Mouse (Mus musculus) forebrain, embryonic 16.5 days (tissue): ENCODE data around the gene Patj. TPM values are rescaled to one million over a fixed set of nuclear protein-coding genes. Genes with fewer than 3 reads are reported as not detected.

Source experiments
- ATAC-seq: fragments of 200-750 bp; cut with Nextera tagmentation; 2 replicates; pipeline ENCODE4 v1.8.0; 2017; ENCODE audit warnings: mild to moderate bottlenecking, moderate library complexity
- H3K27ac ChIP-seq: fragments of 300-500 bp; sonication (generic); 2 replicates; pipeline ENCODE4 v1.5.1; 2014; ENCODE audit warnings: low read length, control low read depth
- H3K27me3 ChIP-seq: fragments of 300-500 bp; sonication (generic); replicated peaks from 2 replicates; pipeline ENCODE4 v1.6.1; 2014; ENCODE audit warnings: low read length; ENCODE audit not compliant: control insufficient read depth, insufficient read depth
- H3K36me3 ChIP-seq: fragments of 300-500 bp; sonication (generic); 2 replicates; pipeline ENCODE4 v1.6.1; 2014; ENCODE audit not compliant: control insufficient read depth, insufficient read depth
- H3K4me1 ChIP-seq: fragments of 300-500 bp; sonication (generic); replicated peaks from 2 replicates; pipeline ENCODE4 v1.6.1; 2014; ENCODE audit warnings: low read length; ENCODE audit not compliant: control insufficient read depth, insufficient read depth
- H3K4me2 ChIP-seq: fragments of 300-500 bp; sonication (generic); 2 replicates; pipeline ENCODE4 v1.6.1; 2014; ENCODE audit warnings: mild to moderate bottlenecking, low read length, control low read depth
- H3K4me3 ChIP-seq: fragments of 300-500 bp; sonication (generic); replicated peaks from 2 replicates; pipeline ENCODE4 v1.5.1; 2014; ENCODE audit warnings: mild to moderate bottlenecking, low read length, control low read depth
- H3K9ac ChIP-seq: fragments of 300-500 bp; sonication (generic); replicated peaks from 2 replicates; pipeline ENCODE4 v1.6.1; 2014; ENCODE audit warnings: low read depth, low read length, control low read depth
- H3K9me3 ChIP-seq: fragments of 300-500 bp; sonication (generic); 2 replicates; pipeline ENCODE4 v1.6.1; 2016; ENCODE audit warnings: low read length; ENCODE audit not compliant: control insufficient read depth
- WGBS: fragments of 180-500 bp; shearing (Covaris S2); extraction: QIAGEN DNeasy Blood & Tissue Kit; methylation state at CpG from one replicate; pipeline ENCODE4 v1.1.7; 2014; 5-methylcytosine and 5-hydroxymethylcytosine counted together
- polyA plus RNA-seq: library from polyadenylated mRNA; unstranded; fragments of >200 nt; fragmentation: Nextera tagmentation; extraction: Ambion mirVana; gene quantifications from 2 replicates; pipeline ENCODE4 v1.2.1, GENCODE M21; 2015

Gene Patj
- polyA plus RNA-seq, 1 experiment from 2014 or later = 5.9 TPM

DNA sequence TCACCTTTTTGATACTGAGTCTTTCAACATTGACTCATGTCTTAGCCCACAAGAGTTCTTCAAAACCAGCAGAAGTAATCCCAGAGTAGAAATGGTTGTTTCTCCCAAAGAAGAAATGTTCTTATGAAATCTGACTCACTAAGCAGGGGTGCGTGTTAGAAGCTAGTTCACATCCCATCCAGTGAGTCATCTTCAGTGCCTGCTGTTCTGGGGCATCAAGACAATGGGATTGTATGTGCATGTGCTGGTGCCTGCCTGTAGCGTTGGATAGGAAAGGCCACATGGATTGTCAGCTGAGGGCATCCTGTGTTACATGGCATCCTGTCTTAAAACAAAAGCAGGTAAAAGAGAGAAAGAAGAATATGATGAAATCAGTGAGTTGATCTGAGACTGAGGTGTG lies 59.8 kb downstream of the Patj start:
- no peak overlapping the region for H3K27ac ChIP-seq

DNA sequence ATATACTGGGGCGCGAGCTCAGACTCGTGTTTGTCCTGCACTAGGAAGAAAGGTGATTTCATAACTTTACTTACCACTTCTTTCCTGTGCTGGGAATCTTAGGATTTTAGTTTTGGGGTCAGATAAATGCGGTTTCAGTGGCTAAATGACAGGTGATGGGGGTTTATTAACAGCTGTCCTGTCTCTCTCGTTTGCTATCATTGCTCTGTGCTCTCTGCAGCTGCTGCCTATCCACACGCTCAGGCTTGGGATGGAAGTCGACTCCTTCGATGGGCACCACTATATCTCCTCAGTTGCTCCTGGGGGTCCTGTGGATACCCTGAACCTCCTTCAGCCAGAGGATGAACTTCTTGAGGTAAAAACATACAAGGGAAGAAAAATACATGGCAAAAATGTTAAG lies 60.3 kb downstream of the Patj start:
- H3K4me1 ChIP-seq = no peaks in the 10 kb centered on the region
- H3K27me3 ChIP-seq = no peaks in the 10 kb centered on the region
- H3K9ac ChIP-seq = no peak overlapping the region
- no peaks in the 10 kb centered on the region for H3K9me3 ChIP-seq
- no peaks in the 10 kb centered on the region for H3K36me3 ChIP-seq
- H3K4me2 ChIP-seq = no peak overlapping the region
- no peak overlapping the region for H3K4me3 ChIP-seq
- no peak for ATAC-seq
- WGBS = 90% methylated on average over 8 of the region's 8 CpGs
- no peak overlapping the region for H3K27ac ChIP-seq

More for the DNA sequence above, 59.8 kb downstream of the Patj start:
- no peaks in the 10 kb centered on the region for H3K27me3 ChIP-seq
- H3K36me3 ChIP-seq = no peaks in the 10 kb centered on the region
- 92% methylated on average over 2 of the region's 2 CpGs for WGBS
- ATAC-seq = no peak
- no peak overlapping the region for H3K4me2 ChIP-seq
- H3K9me3 ChIP-seq = no peaks in the 10 kb centered on the region
- no peak overlapping the region for H3K9ac ChIP-seq
- H3K4me3 ChIP-seq = no peak overlapping the region
- no peaks in the 10 kb centered on the region for H3K4me1 ChIP-seq

GRCm38 (mm10) chr4:98461804-98462341 lies 66.3 kb downstream of the Patj start:
- Histone ChIP-seq H3K36me3 (0 out of 2 replicates have a peak, but pooled peaks cover 2% of the 10 kb centered on the region), H3K4me3 (no peak overlapping the region), H3K9ac (no peak overlapping the region), H3K27ac (no peak overlapping the region), H3K9me3 (no peaks in the 10 kb centered on the region), H3K4me1 (no peaks in the 10 kb centered on the region), H3K4me2 (no peak overlapping the region), H3K27me3 (no peaks in the 10 kb centered on the region)
- ATAC-seq = no peak
- WGBS = 93% methylated on average over 2 of the region's 2 CpGs

GRCm38 (mm10) chr4:98465476-98465875 lies 69.9 kb downstream of the Patj start:
- Histone ChIP-seq H3K9me3 (no peaks in the 10 kb centered on the region), H3K4me2 (no peak overlapping the region), H3K4me1 (no peaks in the 10 kb centered on the region), H3K4me3 (no peak overlapping the region), H3K9ac (no peak overlapping the region), H3K27ac (no peak overlapping the region), H3K36me3 (0 out of 2 replicates have a peak, but pooled peaks cover 2% of the 10 kb centered on the region), H3K27me3 (no peaks in the 10 kb centered on the region)
- 95% methylated on average over 1 of the region's 1 CpGs for WGBS
- no peak for ATAC-seq

DNA sequence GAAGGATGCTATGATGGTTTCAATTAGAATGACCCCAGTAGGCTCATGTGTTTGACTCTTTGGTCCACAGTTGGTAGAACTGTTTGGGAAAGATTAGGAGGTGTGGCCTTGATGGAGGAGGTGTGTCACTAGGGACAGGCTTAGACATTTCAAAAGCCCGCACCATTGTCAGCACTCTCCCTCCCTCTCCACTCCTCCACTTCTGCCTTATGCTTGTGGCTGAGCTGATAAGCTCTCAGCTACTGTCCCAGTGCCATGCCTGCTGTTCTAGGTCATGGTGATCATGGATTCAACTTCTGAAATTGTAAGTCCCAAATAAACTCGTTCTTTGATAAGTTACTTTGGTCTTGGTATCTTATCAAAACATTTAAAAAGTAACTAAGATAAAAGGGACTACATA lies 70.3 kb downstream of the Patj start:
- Histone ChIP-seq H3K9me3 (no peaks in the 10 kb centered on the region), H3K4me1 (no peaks in the 10 kb centered on the region)
- ATAC-seq = no peak

DNA sequence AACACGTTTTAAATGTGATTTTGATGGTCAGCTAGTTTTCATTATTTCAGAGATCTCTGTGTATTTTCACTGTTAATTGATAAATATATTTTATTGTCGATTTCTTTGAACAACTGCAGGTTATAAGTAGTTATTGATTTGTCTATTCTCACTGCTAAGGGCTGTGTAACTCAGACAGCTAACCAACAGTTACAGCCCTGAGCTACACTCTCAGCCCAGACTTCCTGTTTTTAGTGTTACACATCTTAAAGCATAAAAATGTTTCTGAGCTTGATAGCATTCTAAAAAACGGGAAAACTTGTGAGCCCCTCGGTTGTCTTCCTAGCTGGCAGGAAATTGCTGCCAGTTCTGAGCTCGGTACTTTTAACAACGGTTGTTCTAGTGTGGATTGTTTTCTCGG lies 75.8 kb downstream of the Patj start:
- Histone ChIP-seq H3K4me3 (no peak overlapping the region), H3K9ac (no peak overlapping the region), H3K4me2 (no peak overlapping the region), H3K27ac (no peak overlapping the region), H3K4me1 (no peaks in the 10 kb centered on the region), H3K9me3 (no peaks in the 10 kb centered on the region), H3K27me3 (no peaks in the 10 kb centered on the region), H3K36me3 (no peaks in the 10 kb centered on the region)
- 84% methylated on average over 7 of the region's 7 CpGs for WGBS
- ATAC-seq = no peak

More for the DNA sequence above, 70.3 kb downstream of the Patj start:
- Histone ChIP-seq H3K4me2 (no peak overlapping the region), H3K36me3 (0 out of 2 replicates have a peak, but pooled peaks cover 2% of the 10 kb centered on the region), H3K27me3 (no peaks in the 10 kb centered on the region), H3K27ac (no peak overlapping the region), H3K9ac (no peak overlapping the region), H3K4me3 (no peak overlapping the region)
- 89% methylated on average over 2 of the region's 2 CpGs for WGBS

DNA sequence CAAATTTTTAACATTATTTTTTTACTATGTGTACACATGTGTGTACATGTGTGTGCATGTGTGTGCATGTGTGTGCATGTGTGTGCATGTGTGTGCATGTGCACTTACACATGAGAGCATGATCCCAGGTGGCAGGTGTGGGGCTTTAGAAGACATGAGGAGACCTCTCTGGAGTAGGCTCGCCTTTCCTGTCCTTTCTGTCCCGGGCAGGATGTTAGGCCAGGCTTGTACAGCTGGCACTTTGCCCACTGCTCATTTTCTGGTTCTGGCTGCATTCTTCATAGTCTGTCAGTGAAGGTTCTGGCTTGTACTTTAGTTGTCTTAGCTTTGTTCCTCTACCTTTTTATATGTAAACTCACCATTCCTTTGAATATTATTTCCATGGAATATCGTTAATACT lies 77.9 kb downstream of the Patj start:
- H3K36me3 ChIP-seq = no peaks in the 10 kb centered on the region
- 42% methylated on average over 3 of the region's 3 CpGs for WGBS
- H3K9ac ChIP-seq = no peak overlapping the region
- no peaks in the 10 kb centered on the region for H3K27me3 ChIP-seq
- no peak overlapping the region for H3K4me3 ChIP-seq
- H3K4me1 ChIP-seq = no peaks in the 10 kb centered on the region
- no peak overlapping the region for H3K27ac ChIP-seq
- ATAC-seq = no peak
- no peak overlapping the region for H3K4me2 ChIP-seq
- H3K9me3 ChIP-seq = no peaks in the 10 kb centered on the region

DNA sequence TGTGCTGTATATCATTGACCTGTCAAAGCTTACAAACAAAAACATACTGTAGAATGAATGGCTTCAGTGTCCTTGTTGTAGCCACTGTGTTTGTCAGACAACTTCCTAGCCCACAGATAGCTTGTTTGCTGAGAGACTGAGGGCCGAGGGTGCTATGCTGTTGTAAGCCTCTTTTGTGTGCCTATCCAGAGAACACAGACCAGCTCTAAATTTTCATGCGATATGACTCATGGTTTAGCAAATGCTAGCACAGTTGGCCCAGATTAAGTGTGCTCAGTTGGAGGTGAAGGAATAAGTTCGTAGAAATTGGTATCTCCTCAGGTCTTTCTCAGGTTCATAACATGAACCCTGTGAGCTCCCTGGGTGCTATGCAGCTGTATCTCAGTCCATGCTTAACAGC lies 82.4 kb downstream of the Patj start:
- Histone ChIP-seq H3K27ac (no peak overlapping the region), H3K4me3 (no peak overlapping the region), H3K36me3 (no peaks in the 10 kb centered on the region), H3K27me3 (no peaks in the 10 kb centered on the region), H3K4me1 (no peaks in the 10 kb centered on the region), H3K4me2 (no peak overlapping the region), H3K9me3 (no peaks in the 10 kb centered on the region), H3K9ac (no peak overlapping the region)
- ATAC-seq = no peak
- 71% methylated on average over 3 of the region's 3 CpGs for WGBS

DNA sequence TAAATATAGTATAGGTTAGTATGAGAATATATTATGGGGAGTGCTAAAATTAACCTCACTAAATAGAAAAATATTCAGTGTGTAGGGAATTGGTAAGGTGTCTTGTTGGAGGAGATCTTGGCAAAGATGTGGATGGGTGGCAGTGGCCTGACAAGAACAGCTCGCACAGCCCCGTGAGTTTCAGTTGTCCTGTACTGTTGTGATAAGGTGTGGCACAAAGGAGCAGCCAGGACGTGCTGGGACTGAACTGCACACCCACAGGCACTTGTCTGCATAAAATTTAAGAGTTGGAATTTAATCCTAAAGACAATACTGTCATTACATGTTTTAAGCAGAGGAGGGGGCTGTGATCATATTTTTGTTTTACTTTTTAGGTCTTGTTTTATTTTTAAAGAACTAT lies 90.9 kb downstream of the Patj start:
- Histone ChIP-seq H3K4me1 (no peaks in the 10 kb centered on the region), H3K27me3 (no peaks in the 10 kb centered on the region), H3K9ac (no peak overlapping the region), H3K9me3 (no peaks in the 10 kb centered on the region), H3K36me3 (no peaks in the 10 kb centered on the region), H3K4me3 (no peak overlapping the region), H3K27ac (no peak overlapping the region), H3K4me2 (no peak overlapping the region)
- ATAC-seq = no peak
- WGBS = 72% methylated on average over 3 of the region's 3 CpGs

DNA sequence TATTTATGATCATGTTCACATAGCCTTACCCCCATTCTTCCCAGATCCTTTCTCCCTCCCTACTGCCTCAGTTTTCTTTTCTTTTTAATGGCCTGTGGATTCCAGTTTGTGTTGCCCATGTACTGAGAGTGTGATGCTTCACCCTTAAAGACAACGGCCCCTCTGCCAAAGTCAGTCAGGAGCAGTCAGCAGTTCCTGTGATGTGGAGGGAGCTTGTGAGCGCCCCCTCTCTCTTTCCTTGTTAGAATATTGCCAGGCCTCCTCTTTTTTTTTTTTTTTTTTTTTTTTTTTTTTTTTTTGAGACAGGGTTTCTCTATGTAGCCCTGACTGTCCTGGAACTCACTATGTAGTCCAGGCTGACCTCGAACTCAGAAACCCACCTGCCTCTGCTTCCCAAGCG lies 91.3 kb downstream of the Patj start:
- H3K27ac ChIP-seq = no peak overlapping the region
- H3K36me3 ChIP-seq = no peaks in the 10 kb centered on the region
- H3K9me3 ChIP-seq = no peaks in the 10 kb centered on the region
- ATAC-seq = no peak
- H3K4me1 ChIP-seq = no peaks in the 10 kb centered on the region
- H3K9ac ChIP-seq = no peak overlapping the region
- WGBS = 86% methylated on average over 4 of the region's 4 CpGs
- H3K27me3 ChIP-seq = no peaks in the 10 kb centered on the region
- H3K4me2 ChIP-seq = no peak overlapping the region
- H3K4me3 ChIP-seq = no peak overlapping the region
